Mouse (Mus musculus) stomach, postnatal 0 days (tissue): Measurements from ENCODE around the gene Fosb.

Experiments used
- CTCF ChIP-seq: IDR thresholded peaks from 2 replicates; pipeline ENCODE4 v1.5.1; 2016; ENCODE audit warnings: antibody characterized with exemption, low read depth, mild to moderate bottlenecking, moderate library complexity
- EP300 ChIP-seq: optimal IDR thresholded peaks from 2 replicates; pipeline ENCODE3; 2016; ENCODE audit warnings: antibody characterized with exemption

DNA sequence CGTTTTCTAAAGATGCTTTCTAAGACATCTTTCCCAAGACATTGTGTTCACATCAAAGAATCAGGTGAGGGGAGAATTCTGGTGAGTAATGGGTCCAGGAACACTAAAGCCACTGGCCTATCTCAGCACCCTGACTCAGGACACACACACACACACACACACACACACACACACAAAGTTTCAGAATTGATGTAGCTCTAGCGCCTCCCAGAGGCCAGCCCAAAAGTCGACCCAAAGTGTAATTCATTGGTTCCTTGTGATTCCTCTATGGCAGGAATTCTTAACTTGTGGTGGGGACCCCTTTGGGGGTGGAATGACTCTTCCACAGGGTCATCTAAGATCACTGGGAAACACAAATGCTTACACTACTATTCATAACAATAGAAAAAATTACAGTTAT, 10.7 kb downstream of the Fosb start:
- TF ChIP-seq CTCF (peak; percentile 91), EP300 (no peak)
